Mouse (Mus musculus) ES-E14 (cell line): ENCODE measurements at regions not wholly inside any gene's neighbourhood (a gene's known extent, or its start where the extent isn't known, plus 50 kb on each side); places are given as distances from the start of the nearest gene placed in this dataset.

Experiments used
- DNase-seq: peaks from one replicate; pipeline ENCODE4 v3.0.0-alpha.2; 2013; ENCODE audit warnings: low read depth, low spot score
- H3K27ac ChIP-seq: 2 replicates; pipeline ENCODE4 v1.5.1; 2012; ENCODE audit warnings: low read depth, mild to moderate bottlenecking, low read length, moderate library complexity, mixed read lengths; ENCODE audit not compliant: poor library complexity, insufficient read depth, severe bottlenecking
- H3K36me3 ChIP-seq: 2 replicates; pipeline ENCODE4 v1.6.1; 2012; ENCODE audit warnings: mild to moderate bottlenecking, low read length, moderate library complexity, mixed read lengths; ENCODE audit not compliant: control insufficient read depth, poor library complexity, insufficient read depth, severe bottlenecking
- H3K4me1 ChIP-seq, 2 experiments: fragments of 150-350 bp in 1 of 2; sonication (generic) in 1 of 2; 2 replicates each; pipeline ENCODE4 v1.6.1; 2012; ENCODE audit warnings: low read length in 2 of 2, mild to moderate bottlenecking in 1 of 2, mixed read lengths in 1 of 2; ENCODE audit not compliant: control insufficient read depth in 2 of 2, insufficient read depth in 2 of 2, poor library complexity in 1 of 2
- H3K4me3 ChIP-seq, 2 experiments: fragments of 150-350 bp in 1 of 2; sonication (generic) in 1 of 2; 2 replicates each; pipeline ENCODE4 v1.5.1; 2012; ENCODE audit warnings: low read length in 2 of 2, low read depth in 1 of 2, mild to moderate bottlenecking in 1 of 2, mixed read lengths in 1 of 2; ENCODE audit not compliant: insufficient read depth in 1 of 2, poor library complexity in 1 of 2, severe bottlenecking in 1 of 2
- H3K9ac ChIP-seq: 2 replicates; pipeline ENCODE4 v1.6.1; 2012; ENCODE audit warnings: low read depth, mild to moderate bottlenecking, low read length, mixed read lengths; ENCODE audit not compliant: poor library complexity, insufficient read depth, severe bottlenecking
- H3K9me3 ChIP-seq: fragments of 150-350 bp; sonication (generic); 2 replicates; pipeline ENCODE4 v1.6.1; 2012; ENCODE audit warnings: low read depth, mild to moderate bottlenecking, low read length; ENCODE audit not compliant: control insufficient read depth, insufficient read depth
- CHD2 ChIP-seq: IDR thresholded peaks from 2 replicates; pipeline ENCODE4 v1.6.1; 2014; ENCODE audit warnings: mild to moderate bottlenecking, low read depth, low read length, inconsistent platforms
- HCFC1 ChIP-seq: IDR thresholded peaks from 2 replicates; pipeline ENCODE4 v1.6.1; 2012; ENCODE audit warnings: low read length, inconsistent platforms, borderline replicate concordance; ENCODE audit not compliant: insufficient read depth
- MAFK ChIP-seq: IDR thresholded peaks from 2 replicates; pipeline ENCODE4 v1.6.1; 2014; ENCODE audit warnings: mild to moderate bottlenecking, low read depth, low read length, inconsistent platforms; ENCODE audit not compliant: insufficient read depth
- ZC3H11A ChIP-seq: IDR thresholded peaks from 2 replicates; pipeline ENCODE4 v1.6.1; 2012; ENCODE audit warnings: low read depth, mild to moderate bottlenecking, inconsistent platforms, low read length, borderline replicate concordance
- ZNF384 ChIP-seq: IDR thresholded peaks from 2 replicates; pipeline ENCODE4 v1.6.1; 2012; ENCODE audit warnings: low read depth, low read length, inconsistent platforms
- in situ Hi-C, 2 experiments: fragments of 600-800 bp; cut with MboI; formaldehyde crosslinking; loops; one replicate each; pipeline ENCODE4 v1.15.1; 2025; ENCODE audit warnings: low sequenced_read_pairs in 2 of 2, inconsistent platforms in 1 of 2; ENCODE audit not compliant: unreplicated experiment in 2 of 2

- in situ Hi-C loops = no loop called here
- no peak for DNase-seq
- no peak overlapping the region for H3K27ac ChIP-seq
Measured at GRCm38 (mm10) chr13:52014566-52014965, 168.1 kb downstream of the Gadd45g start.

GRCm38 (mm10) chr13:52015066-52015465, 168.6 kb downstream of the Gadd45g start:
- no peaks in the 10 kb centered on the region for H3K9me3 ChIP-seq
- no peak overlapping the region for H3K9ac ChIP-seq
- TF ChIP-seq CHD2 = no peak
- TF ChIP-seq HCFC1 = no peak
- TF ChIP-seq ZC3H11A = no peak
- no peak for TF ChIP-seq ZNF384
- no peak for TF ChIP-seq MAFK
- no peaks in the 10 kb centered on the region for H3K36me3 ChIP-seq
- in situ Hi-C loops = no loop called here
- H3K27ac ChIP-seq = no peak overlapping the region
- DNase-seq = no peak
- no peak overlapping the region for H3K4me3 ChIP-seq
- H3K4me1 ChIP-seq = peaks cover 0 to 6% of the 10 kb centered on the region in 2 experiments; a peak in 3 of 4 replicates

More at GRCm38 (mm10) chr13:52014566-52014965, 168.1 kb downstream of the Gadd45g start:
- Histone ChIP-seq H3K9me3 (no peaks in the 10 kb centered on the region), H3K4me3 (no peak overlapping the region), H3K36me3 (no peaks in the 10 kb centered on the region), H3K4me1 (peaks cover 0 to 6% of the 10 kb centered on the region in 2 experiments; a peak in 3 of 4 replicates), H3K9ac (no peak overlapping the region)
- no peak for TF ChIP-seq CHD2
- TF ChIP-seq ZNF384 = no peak
- no peak for TF ChIP-seq MAFK
- no peak for TF ChIP-seq ZC3H11A
- TF ChIP-seq HCFC1 = no peak

- Histone ChIP-seq H3K36me3 (no peaks in the 10 kb centered on the region), H3K4me1 (peaks cover 0 to 6% of the 10 kb centered on the region in 2 experiments; a peak in 3 of 4 replicates), H3K27ac (no peak overlapping the region), H3K4me3 (no peak overlapping the region), H3K9ac (no peak overlapping the region), H3K9me3 (no peaks in the 10 kb centered on the region)
- in situ Hi-C loops = no loop called here
- DNase-seq = no peak
- TF ChIP-seq CHD2 = no peak
- no peak for TF ChIP-seq ZNF384
- no peak for TF ChIP-seq MAFK
- TF ChIP-seq ZC3H11A = no peak
- no peak for TF ChIP-seq HCFC1
Measured at GRCm38 (mm10) chr13:52015496-52015895, 169.0 kb downstream of the Gadd45g start.

GRCm38 (mm10) chr13:52017598-52018190, 171.2 kb downstream of the Gadd45g start:
- Histone ChIP-seq H3K4me3 (no peak overlapping the region), H3K4me1 (peaks cover 0 to 8% of the 10 kb centered on the region in 2 experiments; a peak in 3 of 4 replicates), H3K9me3 (no peaks in the 10 kb centered on the region), H3K9ac (no peak overlapping the region), H3K27ac (no peak overlapping the region), H3K36me3 (no peaks in the 10 kb centered on the region)
- no peak for DNase-seq
- in situ Hi-C loops = no loop called here
- TF ChIP-seq HCFC1 (no peak), ZC3H11A (no peak), MAFK (no peak), ZNF384 (no peak), CHD2 (no peak)
